Mouse (Mus musculus): Measurements from ENCODE around the gene Ptprd. TPM values are rescaled to one million over a fixed set of nuclear protein-coding genes. Genes with fewer than 3 reads are reported as not detected.

The Ptprd gene
- polyA plus RNA-seq, 1 experiment from 2014 or later = 57.1 TPM

- Histone ChIP-seq H3K27me3 (no peaks in the 10 kb centered on the region), H3K4me3 (no peak overlapping the region), H3K27ac (no peak overlapping the region), H3K9me3 (replicated peaks) (no peaks in the 10 kb centered on the region), H3K36me3 (no peaks in the 10 kb centered on the region), H3K4me1 (no peaks in the 10 kb centered on the region), H3K9ac (no peak overlapping the region), H3K4me2 (replicated peaks) (no peak overlapping the region)
- ATAC-seq (ENCODE audit: low FRiP score) = no peak
- WGBS = 94% methylated on average over 3 of the region's 3 CpGs
Observed at GRCm38 (mm10) chr4:76485848-76486247, 1725.9 kb downstream of the Ptprd start.

- H3K4me3 ChIP-seq = no peak overlapping the region
- H3K9me3 ChIP-seq (replicated peaks) = no peaks in the 10 kb centered on the region
- no peak for ATAC-seq (ENCODE audit: low FRiP score)
- no peak overlapping the region for H3K4me2 ChIP-seq (replicated peaks)
- no peak overlapping the region for H3K27ac ChIP-seq
- H3K36me3 ChIP-seq = no peaks in the 10 kb centered on the region
- 87% methylated on average over 3 of the region's 3 CpGs for WGBS
- H3K4me1 ChIP-seq = no peaks in the 10 kb centered on the region
- no peaks in the 10 kb centered on the region for H3K27me3 ChIP-seq
- no peak overlapping the region for H3K9ac ChIP-seq
Observed at GRCm38 (mm10) chr4:76468366-76469100, 1743.2 kb downstream of the Ptprd start.

GRCm38 (mm10) chr4:76464682-76465081 is 1747.1 kb downstream of the Ptprd start:
- ATAC-seq (ENCODE audit: low FRiP score) = no peak
- H3K4me2 ChIP-seq (replicated peaks) = no peak overlapping the region
- no peak overlapping the region for H3K9ac ChIP-seq
- H3K4me3 ChIP-seq = no peak overlapping the region
- no peaks in the 10 kb centered on the region for H3K4me1 ChIP-seq
- WGBS = 88% methylated on average over 1 of the region's 1 CpGs
- H3K27ac ChIP-seq = no peak overlapping the region
- H3K27me3 ChIP-seq = no peaks in the 10 kb centered on the region
- H3K9me3 ChIP-seq (replicated peaks) = no peaks in the 10 kb centered on the region
- H3K36me3 ChIP-seq = no peaks in the 10 kb centered on the region

GRCm38 (mm10) chr4:76461336-76461735 is 1750.4 kb downstream of the Ptprd start:
- ATAC-seq (ENCODE audit: low FRiP score) = no peak
- no peak overlapping the region for H3K4me3 ChIP-seq

GRCm38 (mm10) chr4:76460556-76460955 is 1751.2 kb downstream of the Ptprd start:
- H3K36me3 ChIP-seq = no peaks in the 10 kb centered on the region
- H3K27me3 ChIP-seq = no peaks in the 10 kb centered on the region
- no peak overlapping the region for H3K4me2 ChIP-seq (replicated peaks)
- no peak overlapping the region for H3K9ac ChIP-seq
- no peaks in the 10 kb centered on the region for H3K4me1 ChIP-seq
- 86% methylated on average over 1 of the region's 1 CpGs for WGBS
- H3K4me3 ChIP-seq = no peak overlapping the region
- no peaks in the 10 kb centered on the region for H3K9me3 ChIP-seq (replicated peaks)
- H3K27ac ChIP-seq = no peak overlapping the region
- no peak for ATAC-seq (ENCODE audit: low FRiP score)

More at GRCm38 (mm10) chr4:76461336-76461735, 1750.4 kb downstream of the Ptprd start:
- Histone ChIP-seq H3K9me3 (replicated peaks) (no peaks in the 10 kb centered on the region), H3K9ac (no peak overlapping the region), H3K36me3 (no peaks in the 10 kb centered on the region), H3K4me1 (no peaks in the 10 kb centered on the region), H3K27me3 (no peaks in the 10 kb centered on the region), H3K27ac (no peak overlapping the region), H3K4me2 (replicated peaks) (no peak overlapping the region)
- WGBS = 82% methylated on average over 5 of the region's 5 CpGs

GRCm38 (mm10) chr4:76459621-76460020 is 1752.1 kb downstream of the Ptprd start:
- ATAC-seq (ENCODE audit: low FRiP score) = no peak
- Histone ChIP-seq H3K9ac (no peak overlapping the region), H3K4me1 (no peaks in the 10 kb centered on the region), H3K4me3 (no peak overlapping the region), H3K27me3 (no peaks in the 10 kb centered on the region), H3K27ac (no peak overlapping the region), H3K9me3 (replicated peaks) (no peaks in the 10 kb centered on the region), H3K4me2 (replicated peaks) (no peak overlapping the region), H3K36me3 (no peaks in the 10 kb centered on the region)

GRCm38 (mm10) chr4:76452286-76452685 is 1759.5 kb downstream of the Ptprd start:
- Histone ChIP-seq H3K27ac (no peak overlapping the region), H3K4me1 (peaks cover 9% of the 10 kb centered on the region), H3K4me2 (replicated peaks) (no peak overlapping the region), H3K36me3 (no peaks in the 10 kb centered on the region), H3K9me3 (replicated peaks) (no peaks in the 10 kb centered on the region), H3K4me3 (no peak overlapping the region), H3K27me3 (no peaks in the 10 kb centered on the region), H3K9ac (no peak overlapping the region)
- WGBS = 75% methylated on average over 4 of the region's 4 CpGs
- ATAC-seq (ENCODE audit: low FRiP score) = no peak

GRCm38 (mm10) chr4:76451019-76451552 is 1760.7 kb downstream of the Ptprd start:
- Histone ChIP-seq H3K4me1 (peaks cover 9% of the 10 kb centered on the region), H3K4me3 (peak overlapping the region; percentile 84), H3K36me3 (no peaks in the 10 kb centered on the region), H3K27me3 (no peaks in the 10 kb centered on the region), H3K4me2 (replicated peaks) (peak overlapping the region; percentile 76), H3K9me3 (replicated peaks) (no peaks in the 10 kb centered on the region), H3K9ac (peak overlapping the region; percentile 93; the same call in 1 of the 2 replicates), H3K27ac (peak overlapping the region; percentile 93)
- WGBS = 42% methylated on average over 8 of the region's 8 CpGs
- no peak for ATAC-seq (ENCODE audit: low FRiP score)

GRCm38 (mm10) chr4:76450351-76451018 is 1761.3 kb downstream of the Ptprd start:
- peaks cover 9% of the 10 kb centered on the region for H3K4me1 ChIP-seq

GRCm38 (mm10) chr4:76449466-76450350 is 1762.1 kb downstream of the Ptprd start:
- peak; percentile 87 for ATAC-seq (ENCODE audit: low FRiP score)
- WGBS = under 1% methylated on average over 91 of the region's 99 CpGs
- H3K4me3 ChIP-seq = peak overlapping the region; percentile 84
- peak overlapping the region; percentile 93 for H3K9ac ChIP-seq
- H3K4me1 ChIP-seq = peaks cover 9% of the 10 kb centered on the region
- H3K27me3 ChIP-seq = no peaks in the 10 kb centered on the region
- H3K27ac ChIP-seq = peak overlapping the region; percentile 93
- H3K9me3 ChIP-seq (replicated peaks) = no peaks in the 10 kb centered on the region
- peak overlapping the region; percentile 76 for H3K4me2 ChIP-seq (replicated peaks)
- no peaks in the 10 kb centered on the region for H3K36me3 ChIP-seq

More at GRCm38 (mm10) chr4:76450351-76451018, 1761.3 kb downstream of the Ptprd start:
- Histone ChIP-seq H3K9ac (peak overlapping the region; percentile 93), H3K4me3 (peak overlapping the region; percentile 84), H3K4me2 (replicated peaks) (peak overlapping the region; percentile 76), H3K27ac (peak overlapping the region; percentile 93), H3K27me3 (no peaks in the 10 kb centered on the region), H3K9me3 (replicated peaks) (no peaks in the 10 kb centered on the region), H3K36me3 (no peaks in the 10 kb centered on the region)
- ATAC-seq (ENCODE audit: low FRiP score) = peak; percentile 85
- WGBS = 1% methylated on average over 30 of the region's 34 CpGs

- Histone ChIP-seq H3K4me1 (peaks cover 13% of the 10 kb centered on the region), H3K27ac (peak overlapping the region; percentile 93), H3K4me3 (peak overlapping the region; percentile 84), H3K9ac (peak overlapping the region; percentile 93), H3K4me2 (replicated peaks) (peak overlapping the region; percentile 76), H3K36me3 (no peaks in the 10 kb centered on the region), H3K27me3 (no peaks in the 10 kb centered on the region), H3K9me3 (replicated peaks) (no peaks in the 10 kb centered on the region)
- ATAC-seq (ENCODE audit: low FRiP score) = peak; percentile 46
- under 1% methylated on average over 24 of the region's 24 CpGs for WGBS
Observed at GRCm38 (mm10) chr4:76448678-76449465, 1762.9 kb downstream of the Ptprd start.
